Mouse (Mus musculus): ENCODE data around the gene Hist2h3b.
A peak's percentile ranks its signal among the peaks of the same experiment; 100 is the strongest.

DNA sequence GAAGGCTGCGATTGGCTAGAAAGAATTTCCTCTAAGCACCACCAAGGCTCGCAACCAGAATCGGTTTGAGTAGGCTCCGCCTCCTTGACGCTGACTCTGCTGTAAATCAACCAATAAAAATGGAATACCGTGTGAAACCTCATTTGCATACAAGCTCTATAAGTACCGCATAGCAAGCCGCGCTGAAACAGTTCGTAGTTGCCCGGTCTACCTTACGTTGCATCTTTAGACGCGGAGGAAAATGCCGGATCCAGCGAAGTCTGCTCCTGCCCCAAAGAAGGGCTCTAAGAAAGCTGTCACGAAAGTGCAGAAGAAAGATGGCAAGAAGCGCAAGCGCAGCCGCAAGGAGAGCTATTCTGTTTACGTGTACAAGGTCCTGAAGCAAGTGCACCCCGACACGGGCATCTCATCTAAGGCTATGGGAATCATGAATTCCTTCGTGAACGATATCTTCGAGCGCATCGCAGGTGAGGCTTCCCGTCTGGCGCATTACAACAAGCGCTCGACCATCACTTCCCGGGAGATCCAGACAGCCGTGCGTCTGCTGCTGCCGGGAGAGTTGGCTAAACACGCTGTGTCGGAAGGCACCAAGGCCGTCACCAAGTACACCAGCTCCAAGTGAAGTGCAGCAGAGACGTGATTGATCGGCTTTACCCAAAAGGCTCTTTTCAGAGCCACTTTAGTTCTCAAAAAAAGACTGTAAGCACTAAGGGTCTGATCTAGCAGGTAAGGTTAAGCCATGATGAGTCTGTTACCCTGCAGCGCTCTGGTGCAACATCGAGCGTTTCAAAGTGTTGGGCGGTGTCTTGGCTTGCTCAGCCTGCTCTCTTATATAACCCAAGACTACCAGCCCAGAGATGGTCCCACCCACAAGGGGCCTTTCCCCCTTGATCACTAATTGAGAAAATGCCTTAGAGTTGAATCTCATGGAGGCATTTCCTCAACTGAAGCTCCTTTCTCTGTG lies 1.3 kb downstream of the Hist2h3b start, which contains the start of gene Hist2h2bb:
- peak; percentile 99 for TF ChIP-seq POLR2A (IDR thresholded peaks at IDR 0.05; ENCODE audit: control insufficient read depth, extremely low read depth, insufficient read depth, low read length, poor library complexity)
- no peak for TF ChIP-seq CTCF (IDR thresholded peaks at IDR 0.05; ENCODE audit: borderline replicate concordance, control insufficient read depth, extremely low read depth, insufficient read depth, low read length, poor library complexity)

Data from thymus, adult 2 months (tissue).